Mouse (Mus musculus) limb, embryonic 12.5 days (tissue): ENCODE results near the gene Nup210l. TPM values are rescaled to one million over a fixed set of nuclear protein-coding genes. Genes with fewer than 3 reads are reported as not detected.
"Not testable (repeated sequence)": the region's sequence is repeated elsewhere in the genome, so short reads cannot be mapped to it uniquely, and the experiment has no call there.

Source experiments
- ATAC-seq: fragments of 200-750 bp; cut with Nextera tagmentation; 2 replicates; pipeline ENCODE4 v1.8.0; 2017; ENCODE audit warnings: low read depth, moderate TSS enrichment; ENCODE audit not compliant: insufficient number of reproducible peaks, insufficient read depth, low FRiP score, low TSS enrichment
- H3K27ac ChIP-seq: fragments of 300-500 bp; sonication (generic); 2 replicates; pipeline ENCODE4 v1.5.1; 2016; ENCODE audit warnings: mild to moderate bottlenecking, moderate library complexity
- H3K27me3 ChIP-seq: fragments of 300-500 bp; sonication (generic); 2 replicates; pipeline ENCODE4 v1.6.1; 2016; ENCODE audit warnings: mild to moderate bottlenecking, moderate library complexity
- H3K36me3 ChIP-seq: fragments of 300-500 bp; sonication (generic); 2 replicates; pipeline ENCODE4 v1.6.1; 2016; ENCODE audit warnings: mild to moderate bottlenecking, moderate library complexity
- H3K4me1 ChIP-seq: fragments of 300-500 bp; sonication (generic); replicated peaks from 2 replicates; pipeline ENCODE4 v1.6.1; 2016
- H3K4me2 ChIP-seq: fragments of 300-500 bp; sonication (generic); 2 replicates; pipeline ENCODE4 v1.6.1; 2016; ENCODE audit warnings: mild to moderate bottlenecking, moderate library complexity
- H3K4me3 ChIP-seq: fragments of 300-500 bp; sonication (generic); replicated peaks from 2 replicates; pipeline ENCODE4 v1.5.1; 2016; ENCODE audit warnings: mild to moderate bottlenecking
- H3K9ac ChIP-seq: fragments of 300-500 bp; sonication (generic); replicated peaks from 2 replicates; pipeline ENCODE4 v1.6.1; 2016; ENCODE audit warnings: mild to moderate bottlenecking, moderate library complexity
- H3K9me3 ChIP-seq: fragments of 300-500 bp; sonication (generic); 2 replicates; pipeline ENCODE4 v1.6.1; 2016; ENCODE audit warnings: mild to moderate bottlenecking, moderate library complexity
- WGBS: fragments of 180-500 bp; shearing (Covaris S2); methylation state at CpG from one replicate; pipeline ENCODE4 v1.1.7; 2016; 5-methylcytosine and 5-hydroxymethylcytosine counted together
- polyA plus RNA-seq: library from polyadenylated mRNA; unstranded; fragments of >200 nt; fragmentation: Nextera tagmentation; extraction: Ambion mirVana; gene quantifications from 2 replicates; pipeline ENCODE4 v1.2.1, GENCODE M21; 2016

Nup210l gene
- polyA plus RNA-seq, 1 experiment from 2014 or later, result 0.44 TPM

DNA sequence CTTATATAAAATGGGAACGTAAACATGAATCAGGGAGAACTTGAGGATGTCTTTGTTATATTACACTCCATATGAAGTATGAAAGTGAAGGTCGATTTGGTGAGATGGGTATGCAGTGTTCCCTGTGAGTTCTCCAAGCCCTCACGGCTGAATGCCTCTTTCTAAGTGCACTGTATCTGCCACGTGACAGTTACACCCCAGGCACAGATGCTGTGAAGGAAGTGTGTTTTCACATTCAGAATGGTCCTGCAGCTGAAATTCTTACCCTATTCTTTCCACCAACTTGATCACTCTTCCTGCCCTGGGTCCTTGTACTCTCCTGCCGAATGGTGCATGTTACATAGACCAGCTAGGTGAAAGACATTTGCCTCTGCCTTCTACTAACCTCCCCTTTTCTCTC is 6.0 kb upstream of the Nup210l start:
- Histone ChIP-seq H3K9ac (no peak overlapping the region), H3K4me3 (no peak overlapping the region), H3K9me3 (no peaks in the 10 kb centered on the region), H3K4me2 (no peak overlapping the region), H3K4me1 (no peaks in the 10 kb centered on the region), H3K36me3 (peaks cover 83% of the 10 kb centered on the region), H3K27me3 (no peaks in the 10 kb centered on the region), H3K27ac (no peak overlapping the region)
- ATAC-seq, result no peak
- WGBS, result 87% methylated on average over 5 of the region's 5 CpGs

DNA sequence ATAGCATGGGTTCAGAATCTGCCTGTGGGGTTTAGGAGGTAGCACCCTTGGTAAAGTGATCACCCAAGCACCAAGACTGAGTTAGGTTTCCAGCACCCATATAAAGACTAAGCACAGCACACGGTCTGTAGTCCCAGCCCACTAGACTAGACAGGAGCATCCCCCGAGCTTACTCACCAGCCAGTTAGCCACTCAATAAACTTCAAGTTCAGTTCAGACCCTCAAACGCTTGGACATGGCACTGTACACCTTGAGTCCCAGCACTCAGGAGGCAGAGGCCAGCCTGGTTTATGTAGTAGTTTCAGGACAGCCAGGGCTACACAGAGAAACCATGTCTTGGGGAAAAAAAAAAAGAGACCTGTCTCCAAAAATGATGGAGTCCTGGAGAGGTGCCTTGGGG is 2.9 kb upstream of the Nup210l start:
- H3K4me1 ChIP-seq, result no peaks in the 10 kb centered on the region
- H3K4me3 ChIP-seq, result no peak overlapping the region
- no peak overlapping the region for H3K9ac ChIP-seq
- H3K4me2 ChIP-seq, result no peak overlapping the region
- WGBS, result 92% methylated on average over 3 of the region's 3 CpGs
- peaks cover 53% of the 10 kb centered on the region for H3K36me3 ChIP-seq
- H3K27ac ChIP-seq, result no peak overlapping the region; the same call in 1 of the 2 replicates
- H3K27me3 ChIP-seq, result no peaks in the 10 kb centered on the region
- H3K9me3 ChIP-seq, result no peaks in the 10 kb centered on the region
- ATAC-seq, result no peak

DNA sequence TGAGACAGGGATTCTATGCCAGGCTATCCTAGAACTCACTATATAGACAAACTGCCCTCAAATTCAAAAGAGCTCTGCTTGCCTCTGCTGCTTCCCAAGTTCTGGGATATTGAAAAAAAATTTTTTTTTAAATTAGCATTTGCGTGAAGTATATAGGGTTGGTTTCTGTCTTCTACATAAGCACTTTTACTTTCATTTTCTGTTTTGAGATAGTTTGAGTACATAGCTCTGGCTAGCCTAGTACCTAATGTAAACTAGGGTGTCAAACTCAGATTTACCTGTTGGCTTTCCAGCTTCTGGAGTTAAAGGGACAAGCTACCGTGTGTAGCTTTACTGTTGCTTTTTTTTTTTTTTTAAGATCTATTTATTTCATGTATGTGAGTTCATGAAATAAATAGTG is 2.3 kb upstream of the Nup210l start:
- peaks cover 48% of the 10 kb centered on the region for H3K36me3 ChIP-seq
- WGBS, result 97% methylated on average over 2 of the region's 2 CpGs

DNA sequence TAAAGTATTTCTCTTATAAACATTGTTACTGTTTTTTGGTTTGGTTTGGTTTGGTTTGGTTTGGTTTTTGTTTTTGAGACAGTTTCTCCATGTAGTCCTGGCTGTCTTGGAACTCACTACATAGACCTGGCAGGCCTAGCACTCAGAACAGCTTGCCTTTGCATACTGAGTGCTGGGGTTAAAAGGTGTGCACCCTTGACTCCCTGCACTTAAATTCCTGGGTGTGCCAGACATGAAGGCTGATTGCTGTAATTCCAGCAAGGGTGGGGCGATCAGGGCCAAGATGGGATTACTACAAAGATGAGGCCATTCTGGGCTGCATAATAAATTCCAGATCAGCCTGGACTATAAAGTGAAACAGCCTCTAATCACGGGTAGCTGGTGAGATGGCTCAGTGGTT is 1.7 kb upstream of the Nup210l start:
- Histone ChIP-seq H3K27ac (no peak overlapping the region), H3K9ac (no peak overlapping the region), H3K36me3 (peaks cover 43% of the 10 kb centered on the region), H3K4me2 (no peak overlapping the region), H3K4me1 (no peaks in the 10 kb centered on the region), H3K27me3 (no peaks in the 10 kb centered on the region), H3K4me3 (no peak overlapping the region), H3K9me3 (no peaks in the 10 kb centered on the region)
- ATAC-seq, result no peak
- WGBS, result 49% methylated on average over 2 of the region's 2 CpGs

More for the DNA sequence above, 2.3 kb upstream of the Nup210l start:
- Histone ChIP-seq H3K9me3 (no peaks in the 10 kb centered on the region), H3K9ac (no peak overlapping the region), H3K4me2 (no peak overlapping the region), H3K4me3 (no peak overlapping the region), H3K4me1 (no peaks in the 10 kb centered on the region), H3K27ac (no peak overlapping the region), H3K27me3 (no peaks in the 10 kb centered on the region)
- ATAC-seq, result no peak

DNA sequence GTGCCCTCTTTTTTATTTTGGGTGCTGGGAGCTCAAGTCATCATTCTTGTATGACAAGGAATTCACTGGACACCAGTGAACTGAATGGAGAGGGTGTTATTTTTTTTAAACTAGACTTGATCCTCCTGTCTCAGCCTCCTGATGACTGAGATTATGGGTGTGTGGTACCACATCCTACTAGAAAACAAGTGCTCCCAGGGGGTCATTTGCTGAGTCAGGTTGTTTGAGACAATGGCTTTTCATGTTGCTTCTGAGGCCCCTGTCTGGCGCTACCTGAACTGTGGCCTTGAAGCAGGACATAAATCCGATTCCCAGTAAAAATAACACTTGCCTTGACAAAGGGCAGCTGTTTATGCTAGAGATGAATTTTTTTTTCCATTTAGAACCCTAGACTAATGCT is 756 bp upstream of the Nup210l start:
- H3K9ac ChIP-seq, result no peak overlapping the region
- peaks cover 34% of the 10 kb centered on the region for H3K36me3 ChIP-seq
- no peak overlapping the region for H3K4me3 ChIP-seq
- no peak overlapping the region for H3K4me2 ChIP-seq
- H3K27ac ChIP-seq, result no peak overlapping the region
- no peak for ATAC-seq
- 81% methylated on average over 2 of the region's 2 CpGs for WGBS
- no peaks in the 10 kb centered on the region for H3K27me3 ChIP-seq
- H3K4me1 ChIP-seq, result no peaks in the 10 kb centered on the region
- no peaks in the 10 kb centered on the region for H3K9me3 ChIP-seq

DNA sequence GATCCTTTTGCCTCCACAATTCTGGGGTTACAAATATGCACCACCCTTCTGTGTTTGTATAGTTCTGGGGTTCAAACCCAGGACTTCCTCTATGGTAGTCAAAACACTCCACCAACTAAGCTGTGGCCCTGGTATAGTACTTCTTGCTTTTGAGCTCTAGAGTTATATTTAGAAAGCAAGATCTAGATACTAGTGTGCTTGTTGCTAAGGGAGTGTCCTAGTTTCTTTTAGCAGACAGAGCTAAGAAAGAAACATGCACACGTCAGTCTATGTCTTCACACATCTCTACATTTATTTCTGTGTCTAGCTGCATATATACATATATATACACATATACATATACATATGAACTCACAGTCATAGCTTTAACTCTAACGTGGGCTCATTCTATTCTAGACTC is 7.8 kb downstream of the Nup210l start:
- no peak for ATAC-seq
- Histone ChIP-seq H3K27me3 (no peaks in the 10 kb centered on the region), H3K4me1 (no peaks in the 10 kb centered on the region), H3K9ac (no peak overlapping the region), H3K9me3 (no peaks in the 10 kb centered on the region), H3K27ac (no peak overlapping the region), H3K4me3 (no peak overlapping the region), H3K4me2 (no peak overlapping the region), H3K36me3 (no peaks in the 10 kb centered on the region)
- 87% methylated on average over 2 of the region's 2 CpGs for WGBS

DNA sequence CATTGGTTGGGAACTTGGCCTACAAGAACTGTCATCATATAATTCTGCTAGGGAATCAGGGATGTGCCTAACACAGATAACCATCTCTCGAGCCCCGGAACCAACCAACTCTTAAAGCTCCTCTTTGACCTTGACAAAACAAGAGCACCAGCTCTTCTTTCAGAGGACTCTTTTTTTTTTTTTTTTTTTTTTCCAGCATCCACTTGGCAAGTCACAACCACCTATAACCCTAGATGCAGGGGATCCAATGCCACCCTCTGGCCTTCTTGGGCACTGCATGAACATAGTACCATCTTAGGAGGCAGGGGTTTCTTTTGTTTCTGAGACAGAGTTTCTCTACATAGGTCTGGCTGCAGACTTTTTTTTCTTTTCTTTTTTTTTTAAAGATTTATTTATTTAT is 10.4 kb downstream of the Nup210l start:
- Histone ChIP-seq H3K4me1 (no peaks in the 10 kb centered on the region), H3K4me2 (no peak overlapping the region), H3K36me3 (no peaks in the 10 kb centered on the region), H3K27me3 (no peaks in the 10 kb centered on the region), H3K9me3 (no peaks in the 10 kb centered on the region), H3K27ac (no peak overlapping the region), H3K4me3 (no peak overlapping the region), H3K9ac (no peak overlapping the region)
- ATAC-seq, result no peak
- WGBS, result 93% methylated on average over 2 of the region's 2 CpGs

DNA sequence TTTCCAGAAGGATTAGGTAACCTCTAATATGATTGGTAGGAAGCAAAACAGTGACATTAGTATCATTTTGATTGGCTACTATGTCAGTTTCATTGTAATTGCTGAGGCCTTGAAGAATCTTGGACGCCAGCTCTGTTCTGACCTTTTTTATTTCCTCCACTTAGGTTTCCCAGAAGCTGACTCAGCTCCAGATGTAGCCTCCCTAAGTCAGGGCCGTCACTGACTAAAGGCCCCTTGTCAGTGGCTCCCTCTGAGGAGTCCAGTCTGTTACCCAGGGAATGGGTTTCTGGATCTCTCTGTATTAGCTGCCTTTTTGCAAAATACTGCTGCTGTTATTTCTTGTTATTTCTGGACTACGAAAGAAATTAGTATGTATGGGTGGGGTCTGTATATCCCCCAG is 11.6 kb downstream of the Nup210l start:
- Histone ChIP-seq H3K4me1 (no peaks in the 10 kb centered on the region), H3K36me3 (no peaks in the 10 kb centered on the region), H3K27me3 (no peaks in the 10 kb centered on the region), H3K9me3 (no peaks in the 10 kb centered on the region), H3K27ac (no peak overlapping the region), H3K4me3 (no peak overlapping the region), H3K4me2 (no peak overlapping the region), H3K9ac (no peak overlapping the region)
- WGBS, result 66% methylated on average over 3 of the region's 3 CpGs
- ATAC-seq, result no peak

DNA sequence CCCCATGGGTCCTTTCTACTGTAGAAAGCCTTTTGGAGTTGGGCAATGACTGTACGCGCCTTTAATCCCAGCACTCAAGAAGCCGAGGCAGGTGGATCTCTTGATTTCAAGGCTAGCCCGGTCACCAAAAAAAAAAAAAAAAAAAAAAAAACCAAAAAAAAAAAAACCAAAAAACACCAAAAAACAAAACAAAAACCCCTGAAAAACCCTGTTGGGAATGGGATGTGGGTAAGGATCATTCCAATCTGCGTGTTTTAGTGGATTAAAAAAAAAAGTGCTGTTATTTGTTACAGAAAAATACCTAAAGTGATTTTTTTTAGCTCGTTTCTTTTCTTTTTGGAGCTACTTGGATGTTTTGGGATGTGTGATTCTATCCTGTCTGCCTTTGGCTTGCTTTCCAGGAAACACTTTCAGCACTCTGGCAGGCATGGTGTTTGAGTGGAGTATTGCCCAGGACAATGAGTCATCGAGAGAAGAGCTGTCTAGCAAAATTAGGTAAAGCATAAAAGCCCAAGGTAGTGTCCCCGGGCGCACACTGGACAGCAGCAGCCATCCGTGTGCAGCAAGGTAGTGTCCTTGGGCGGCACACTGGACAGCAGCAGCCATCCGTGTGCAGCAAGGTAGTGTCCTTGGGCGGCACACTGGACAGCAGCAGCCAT is 14.3 kb downstream of the Nup210l start:
- no peak for ATAC-seq
- Histone ChIP-seq H3K4me3 (no peak overlapping the region), H3K27ac (no peak overlapping the region), H3K36me3 (no peaks in the 10 kb centered on the region), H3K27me3 (no peaks in the 10 kb centered on the region), H3K9me3 (no peaks in the 10 kb centered on the region), H3K4me2 (no peak overlapping the region), H3K9ac (no peak overlapping the region), H3K4me1 (no peaks in the 10 kb centered on the region)
- WGBS, result 93% methylated on average over 13 of the region's 13 CpGs

DNA sequence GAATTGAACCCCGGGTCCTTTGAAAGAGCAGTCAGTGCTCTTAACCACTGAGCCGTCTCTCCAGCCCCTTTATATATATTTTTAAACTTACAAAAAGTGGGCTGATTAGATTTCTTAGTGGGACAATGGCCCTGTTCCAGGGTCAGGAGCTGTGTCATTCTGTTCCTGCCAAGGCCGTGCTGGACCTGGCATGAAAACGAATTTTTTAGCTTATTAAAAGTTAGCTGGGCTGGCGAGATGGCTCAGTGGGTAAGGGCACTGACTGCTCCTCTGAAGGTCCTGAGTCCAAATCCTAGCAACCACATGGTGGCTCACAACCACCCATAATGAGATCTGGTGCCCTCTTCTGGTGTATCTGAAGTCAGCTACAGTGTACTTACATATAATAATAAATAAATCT is 18.1 kb downstream of the Nup210l start:
- not testable (repeated sequence) for H3K4me1 ChIP-seq, H3K9me3 ChIP-seq, ATAC-seq, H3K9ac ChIP-seq, H3K4me3 ChIP-seq, H3K36me3 ChIP-seq, H3K4me2 ChIP-seq, H3K27ac ChIP-seq, H3K27me3 ChIP-seq
- WGBS, result 85% methylated on average over 5 of the region's 5 CpGs

DNA sequence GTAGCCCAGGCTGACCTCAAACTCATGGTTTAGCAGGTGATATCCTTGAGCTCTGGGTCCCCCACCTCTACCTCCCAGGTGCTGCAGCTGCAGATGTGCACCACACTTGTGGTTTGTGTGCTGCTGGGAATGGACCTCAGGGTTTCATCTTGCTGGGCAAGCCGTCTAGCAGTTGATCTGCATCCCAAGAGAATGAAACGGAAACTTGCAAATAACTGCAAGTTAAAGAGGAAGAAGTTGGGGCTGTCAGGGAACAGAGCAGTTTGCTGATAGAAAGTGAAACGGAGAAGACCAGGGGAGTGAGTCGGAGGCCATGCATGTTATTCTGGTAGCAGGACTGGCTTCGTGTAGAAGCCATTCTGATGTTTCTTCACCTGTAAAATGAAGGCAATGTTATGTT is 21.8 kb downstream of the Nup210l start:
- no peak overlapping the region for H3K9ac ChIP-seq
- no peak overlapping the region for H3K27ac ChIP-seq
- no peaks in the 10 kb centered on the region for H3K9me3 ChIP-seq
- H3K36me3 ChIP-seq, result no peaks in the 10 kb centered on the region
- no peaks in the 10 kb centered on the region for H3K4me1 ChIP-seq
- no peaks in the 10 kb centered on the region for H3K27me3 ChIP-seq
- WGBS, result 73% methylated on average over 5 of the region's 5 CpGs
- no peak overlapping the region for H3K4me2 ChIP-seq
- ATAC-seq, result no peak
- H3K4me3 ChIP-seq, result no peak overlapping the region

DNA sequence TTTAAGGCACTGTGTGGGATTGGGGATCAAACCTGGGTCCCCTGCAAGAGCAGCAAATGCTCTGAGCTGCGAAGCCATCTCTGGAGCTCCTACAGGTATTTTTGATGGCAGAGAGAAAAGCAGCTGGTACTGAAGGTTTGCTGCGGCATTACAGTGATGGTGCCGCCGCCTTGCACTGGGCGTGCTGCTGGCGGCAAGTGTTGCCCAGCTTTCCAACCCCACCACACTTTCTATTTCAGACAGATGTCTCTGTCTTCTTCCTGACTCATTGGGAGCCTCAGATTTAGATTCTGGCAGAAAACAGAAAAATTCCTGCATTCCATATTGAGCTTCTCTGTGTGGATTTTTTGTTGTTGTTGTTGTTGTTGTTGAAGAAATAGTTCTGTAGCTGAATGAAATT is 23.9 kb downstream of the Nup210l start:
- ATAC-seq, result no peak
- H3K4me2 ChIP-seq, result no peak overlapping the region
- no peaks in the 10 kb centered on the region for H3K36me3 ChIP-seq
- no peaks in the 10 kb centered on the region for H3K4me1 ChIP-seq
- 87% methylated on average over 6 of the region's 6 CpGs for WGBS
- H3K9ac ChIP-seq, result no peak overlapping the region
- no peaks in the 10 kb centered on the region for H3K9me3 ChIP-seq
- H3K27ac ChIP-seq, result no peak overlapping the region
- no peak overlapping the region for H3K4me3 ChIP-seq
- no peaks in the 10 kb centered on the region for H3K27me3 ChIP-seq
